Mouse (Mus musculus): ENCODE data around the gene Rnf41. TPM values are rescaled to one million over a fixed set of nuclear protein-coding genes. Genes with fewer than 3 reads are reported as not detected.

The Rnf41 gene
- polyA plus RNA-seq, 1 experiment from 2014 or later, result 121 TPM

- Histone ChIP-seq H3K4me2 (ENCODE audit: low read length) (no peak overlapping the region), H3K4me3 (replicated peaks; ENCODE audit: low read length) (no peak overlapping the region), H3K36me3 (ENCODE audit: control insufficient read depth, insufficient read depth) (no peaks in the 10 kb centered on the region), H3K4me1 (replicated peaks; ENCODE audit: control insufficient read depth, insufficient read depth, low read length) (no peaks in the 10 kb centered on the region), H3K27ac (ENCODE audit: low read length) (no peak overlapping the region), H3K9ac (replicated peaks; ENCODE audit: low read depth, low read length) (no peak overlapping the region), H3K9me3 (ENCODE audit: control insufficient read depth, low read length) (no peaks in the 10 kb centered on the region), H3K27me3 (replicated peaks; ENCODE audit: control insufficient read depth, insufficient read depth, low read length) (no peaks in the 10 kb centered on the region)
- 83% methylated on average over 6 of the region's 6 CpGs for WGBS
- no peak for ATAC-seq
Observed at GRCm38 (mm10) chr10:128451014-128451413, 39.6 kb downstream of the Rnf41 start.

GRCm38 (mm10) chr10:128454471-128454870 lies 43.0 kb downstream of the Rnf41 start:
- 79% methylated on average over 3 of the region's 3 CpGs for WGBS
- no peak for ATAC-seq
- H3K9ac ChIP-seq (replicated peaks; ENCODE audit: low read depth, low read length), result no peak overlapping the region
- H3K9me3 ChIP-seq (ENCODE audit: control insufficient read depth, low read length), result no peaks in the 10 kb centered on the region
- no peaks in the 10 kb centered on the region for H3K36me3 ChIP-seq (ENCODE audit: control insufficient read depth, insufficient read depth)
- H3K27ac ChIP-seq (ENCODE audit: low read length), result no peak overlapping the region
- no peak overlapping the region for H3K4me3 ChIP-seq (replicated peaks; ENCODE audit: low read length)
- H3K4me1 ChIP-seq (replicated peaks; ENCODE audit: control insufficient read depth, insufficient read depth, low read length), result no peaks in the 10 kb centered on the region
- no peak overlapping the region for H3K4me2 ChIP-seq (ENCODE audit: low read length)
- no peaks in the 10 kb centered on the region for H3K27me3 ChIP-seq (replicated peaks; ENCODE audit: control insufficient read depth, insufficient read depth, low read length)

GRCm38 (mm10) chr10:128455280-128455679 lies 43.8 kb downstream of the Rnf41 start:
- Histone ChIP-seq H3K4me1 (replicated peaks; ENCODE audit: control insufficient read depth, insufficient read depth, low read length) (no peaks in the 10 kb centered on the region; the same call in 1 of the 2 replicates), H3K9ac (replicated peaks; ENCODE audit: low read depth, low read length) (no peak overlapping the region), H3K4me2 (ENCODE audit: low read length) (peak overlapping the region; percentile 20; the same call in 1 of the 2 replicates), H3K27ac (ENCODE audit: low read length) (no peak overlapping the region), H3K27me3 (replicated peaks; ENCODE audit: control insufficient read depth, insufficient read depth, low read length) (no peaks in the 10 kb centered on the region), H3K9me3 (ENCODE audit: control insufficient read depth, low read length) (no peaks in the 10 kb centered on the region), H3K36me3 (ENCODE audit: control insufficient read depth, insufficient read depth) (no peaks in the 10 kb centered on the region), H3K4me3 (replicated peaks; ENCODE audit: low read length) (no peak overlapping the region)
- ATAC-seq, result peak; percentile 16; the same call in 1 of the 2 replicates
- 4% methylated on average over 6 of the region's 6 CpGs for WGBS

GRCm38 (mm10) chr10:128457676-128458075 lies 46.2 kb downstream of the Rnf41 start:
- WGBS, result 87% methylated on average over 6 of the region's 6 CpGs
- ATAC-seq, result no peak
- Histone ChIP-seq H3K36me3 (ENCODE audit: control insufficient read depth, insufficient read depth) (peaks cover 3% of the 10 kb centered on the region), H3K4me2 (ENCODE audit: low read length) (no peak overlapping the region), H3K9ac (replicated peaks; ENCODE audit: low read depth, low read length) (no peak overlapping the region), H3K27me3 (replicated peaks; ENCODE audit: control insufficient read depth, insufficient read depth, low read length) (no peaks in the 10 kb centered on the region), H3K4me3 (replicated peaks; ENCODE audit: low read length) (no peak overlapping the region), H3K9me3 (ENCODE audit: control insufficient read depth, low read length) (no peaks in the 10 kb centered on the region), H3K4me1 (replicated peaks; ENCODE audit: control insufficient read depth, insufficient read depth, low read length) (peaks cover 10% of the 10 kb centered on the region), H3K27ac (ENCODE audit: low read length) (no peak overlapping the region)

GRCm38 (mm10) chr10:128458348-128458718 lies 46.9 kb downstream of the Rnf41 start:
- H3K36me3 ChIP-seq (ENCODE audit: control insufficient read depth, insufficient read depth), result peaks cover 9% of the 10 kb centered on the region
- no peaks in the 10 kb centered on the region for H3K9me3 ChIP-seq (ENCODE audit: control insufficient read depth, low read length)
- peak overlapping the region; percentile 95 for H3K27ac ChIP-seq (ENCODE audit: low read length)
- peak; percentile 54 for ATAC-seq
- H3K4me3 ChIP-seq (replicated peaks; ENCODE audit: low read length), result peak overlapping the region; percentile 86
- H3K4me2 ChIP-seq (ENCODE audit: low read length), result peak overlapping the region; percentile 59
- no peaks in the 10 kb centered on the region for H3K27me3 ChIP-seq (replicated peaks; ENCODE audit: control insufficient read depth, insufficient read depth, low read length)
- H3K4me1 ChIP-seq (replicated peaks; ENCODE audit: control insufficient read depth, insufficient read depth, low read length), result peaks cover 10% of the 10 kb centered on the region
- under 1% methylated on average over 29 of the region's 29 CpGs for WGBS
- peak overlapping the region; percentile 95 for H3K9ac ChIP-seq (replicated peaks; ENCODE audit: low read depth, low read length)

- Histone ChIP-seq H3K4me3 (replicated peaks; ENCODE audit: low read length) (peak within 1 kb of the TSS; percentile 86), H3K27me3 (replicated peaks; ENCODE audit: control insufficient read depth, insufficient read depth, low read length) (no peaks in the 10 kb centered on the region), H3K4me2 (ENCODE audit: low read length) (peak within 1 kb of the TSS; percentile 94), H3K4me1 (replicated peaks; ENCODE audit: control insufficient read depth, insufficient read depth, low read length) (peaks cover 10% of the 10 kb centered on the region), H3K9ac (replicated peaks; ENCODE audit: low read depth, low read length) (peak within 1 kb of the TSS; percentile 95), H3K9me3 (ENCODE audit: control insufficient read depth, low read length) (no peaks in the 10 kb centered on the region), H3K36me3 (ENCODE audit: control insufficient read depth, insufficient read depth) (peaks cover 12% of the 10 kb centered on the region), H3K27ac (ENCODE audit: low read length) (peak within 1 kb of the TSS; percentile 95)
- peak; percentile 76 for ATAC-seq
- under 1% methylated on average over 75 of the region's 86 CpGs for WGBS
Observed at GRCm38 (mm10) chr10:128458719-128459408, 47.4 kb downstream of the Rnf41 start, which contains the start of gene Smarcc2. Smarcc2 (plus strand) TSS chr10:128459248.

- peaks cover 18% of the 10 kb centered on the region for H3K36me3 ChIP-seq (ENCODE audit: control insufficient read depth, insufficient read depth)
- peak overlapping the region; percentile 95 for H3K27ac ChIP-seq (ENCODE audit: low read length)
- H3K9me3 ChIP-seq (ENCODE audit: control insufficient read depth, low read length), result no peaks in the 10 kb centered on the region
- peaks cover 10% of the 10 kb centered on the region for H3K4me1 ChIP-seq (replicated peaks; ENCODE audit: control insufficient read depth, insufficient read depth, low read length)
- H3K4me2 ChIP-seq (ENCODE audit: low read length), result peak overlapping the region; percentile 94
- ATAC-seq, result peak; percentile 51
- peak overlapping the region; percentile 86 for H3K4me3 ChIP-seq (replicated peaks; ENCODE audit: low read length)
- under 1% methylated on average over 26 of the region's 67 CpGs for WGBS
- no peaks in the 10 kb centered on the region for H3K27me3 ChIP-seq (replicated peaks; ENCODE audit: control insufficient read depth, insufficient read depth, low read length)
- peak overlapping the region; percentile 95 for H3K9ac ChIP-seq (replicated peaks; ENCODE audit: low read depth, low read length)
Observed at GRCm38 (mm10) chr10:128459409-128460269, 48.2 kb downstream of the Rnf41 start.

GRCm38 (mm10) chr10:128460270-128460630 lies 48.8 kb downstream of the Rnf41 start:
- H3K9ac ChIP-seq (replicated peaks; ENCODE audit: low read depth, low read length), result peak overlapping the region; percentile 95
- H3K4me3 ChIP-seq (replicated peaks; ENCODE audit: low read length), result peak overlapping the region; percentile 86
- H3K4me2 ChIP-seq (ENCODE audit: low read length), result peak overlapping the region; percentile 94
- WGBS, result 0% methylated on average over 5 of the region's 5 CpGs
- peaks cover 10% of the 10 kb centered on the region for H3K4me1 ChIP-seq (replicated peaks; ENCODE audit: control insufficient read depth, insufficient read depth, low read length)
- no peaks in the 10 kb centered on the region for H3K9me3 ChIP-seq (ENCODE audit: control insufficient read depth, low read length)
- H3K27ac ChIP-seq (ENCODE audit: low read length), result peak overlapping the region; percentile 95
- H3K36me3 ChIP-seq (ENCODE audit: control insufficient read depth, insufficient read depth), result peaks cover 22% of the 10 kb centered on the region
- H3K27me3 ChIP-seq (replicated peaks; ENCODE audit: control insufficient read depth, insufficient read depth, low read length), result no peaks in the 10 kb centered on the region
- no peak for ATAC-seq

GRCm38 (mm10) chr10:128474366-128474765 lies 62.9 kb downstream of the Rnf41 start:
- H3K36me3 ChIP-seq (ENCODE audit: control insufficient read depth, insufficient read depth), result peaks cover 62% of the 10 kb centered on the region
- no peak overlapping the region for H3K4me2 ChIP-seq (ENCODE audit: low read length)
- no peak for ATAC-seq
- no peak overlapping the region for H3K9ac ChIP-seq (replicated peaks; ENCODE audit: low read depth, low read length)
- H3K4me3 ChIP-seq (replicated peaks; ENCODE audit: low read length), result no peak overlapping the region
- H3K4me1 ChIP-seq (replicated peaks; ENCODE audit: control insufficient read depth, insufficient read depth, low read length), result no peaks in the 10 kb centered on the region
- no peaks in the 10 kb centered on the region for H3K9me3 ChIP-seq (ENCODE audit: control insufficient read depth, low read length)
- H3K27ac ChIP-seq (ENCODE audit: low read length), result no peak overlapping the region
- H3K27me3 ChIP-seq (replicated peaks; ENCODE audit: control insufficient read depth, insufficient read depth, low read length), result no peaks in the 10 kb centered on the region
- 79% methylated on average over 12 of the region's 12 CpGs for WGBS

All from forebrain, embryonic 16.5 days (tissue).